Mouse (Mus musculus): Measurements from ENCODE around the gene Ppfia4.

GRCm38 (mm10) chr1:134270026-134270425, 62.7 kb downstream of the Ppfia4 start:
- TF ChIP-seq MYOD1 (IDR thresholded peaks at IDR 0.05; ENCODE audit: control insufficient read depth in 1 of 3, insufficient read length in 2 of 3, low read depth in 2 of 3) (no peak), MAX (IDR thresholded peaks at IDR 0.05; ENCODE audit: low read depth) (no peak), POLR2A (IDR thresholded peaks at IDR 0.05; ENCODE audit: insufficient read length, low read depth) (no peak), POLR2AphosphoS2 (IDR thresholded peaks at IDR 0.05; ENCODE audit: insufficient read length, low read depth) (no peak), MYOG (IDR thresholded peaks at IDR 0.05; ENCODE audit: control insufficient read depth in 1 of 3, insufficient read depth in 1 of 3, insufficient read length in 2 of 3, low read depth in 2 of 3) (no peak), E2F4 (IDR thresholded peaks at IDR 0.05; ENCODE audit: insufficient read depth) (no peak), USF1 (IDR thresholded peaks at IDR 0.05; ENCODE audit: low read depth) (no peak), REST (IDR thresholded peaks at IDR 0.05; ENCODE audit: insufficient read depth, insufficient read length) (no peak), TCF12 (IDR thresholded peaks at IDR 0.05; ENCODE audit: insufficient read depth, poor library complexity, severe bottlenecking) (no peak), CEBPB (IDR thresholded peaks at IDR 0.05; ENCODE audit: insufficient read depth, poor library complexity, severe bottlenecking) (no peak)
